Mouse (Mus musculus): ENCODE data around the gene Cebpa. TPM values are rescaled to one million over a fixed set of nuclear protein-coding genes. Genes with fewer than 3 reads are reported as not detected.

Cebpa gene
- total and polyA plus RNA-seq, 2 experiments from 2014 or later, result 1.1 to 8.3 TPM

DNA sequence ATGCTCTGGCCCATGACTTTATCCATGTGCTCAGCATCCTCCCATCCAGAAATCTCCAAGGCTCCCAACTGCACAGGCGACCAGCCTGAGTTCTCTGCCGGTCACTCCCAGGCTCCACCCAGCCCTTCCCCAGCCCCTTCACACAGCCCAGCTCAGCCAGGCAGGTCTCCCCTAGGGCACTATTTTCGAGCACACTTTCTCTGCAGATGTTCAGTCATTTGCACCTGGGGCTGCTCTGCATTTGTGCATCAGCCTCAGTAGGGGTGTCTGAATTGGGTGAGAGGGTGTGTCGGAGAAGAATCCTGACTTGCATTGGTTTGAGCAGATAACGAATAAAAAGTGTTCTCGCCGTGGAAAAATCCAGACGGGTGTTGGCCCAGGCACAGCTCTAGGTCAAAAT lies 23.4 kb downstream of the Cebpa start:
- WGBS, result 84% methylated on average over 8 of the region's 8 CpGs
- H3K27ac ChIP-seq, result no peak overlapping the region
- no peaks in the 10 kb centered on the region for H3K27me3 ChIP-seq (ENCODE audit: insufficient read depth, low read length)
- no peak overlapping the region for H3K4me3 ChIP-seq (ENCODE audit: low read length)
- 0 out of 2 replicates have a peak, but pooled peaks cover 7% of the 10 kb centered on the region for H3K4me1 ChIP-seq (ENCODE audit: insufficient read depth, low read length)
- no peaks in the 10 kb centered on the region for H3K36me3 ChIP-seq (ENCODE audit: insufficient read depth, low read length)
- H3K4me2 ChIP-seq (ENCODE audit: low read depth, low read length), result no peak overlapping the region
- DNase-seq (ENCODE audit: low spot score) (no peak), ATAC-seq (no peak)
- no peak for TF ChIP-seq CTCF (IDR thresholded peaks at IDR 0.05; ENCODE audit: low read depth)
- no peak overlapping the region for H3K9ac ChIP-seq (replicated peaks; ENCODE audit: low read length)
- H3K9me3 ChIP-seq (ENCODE audit: low read length), result no peaks in the 10 kb centered on the region

DNA sequence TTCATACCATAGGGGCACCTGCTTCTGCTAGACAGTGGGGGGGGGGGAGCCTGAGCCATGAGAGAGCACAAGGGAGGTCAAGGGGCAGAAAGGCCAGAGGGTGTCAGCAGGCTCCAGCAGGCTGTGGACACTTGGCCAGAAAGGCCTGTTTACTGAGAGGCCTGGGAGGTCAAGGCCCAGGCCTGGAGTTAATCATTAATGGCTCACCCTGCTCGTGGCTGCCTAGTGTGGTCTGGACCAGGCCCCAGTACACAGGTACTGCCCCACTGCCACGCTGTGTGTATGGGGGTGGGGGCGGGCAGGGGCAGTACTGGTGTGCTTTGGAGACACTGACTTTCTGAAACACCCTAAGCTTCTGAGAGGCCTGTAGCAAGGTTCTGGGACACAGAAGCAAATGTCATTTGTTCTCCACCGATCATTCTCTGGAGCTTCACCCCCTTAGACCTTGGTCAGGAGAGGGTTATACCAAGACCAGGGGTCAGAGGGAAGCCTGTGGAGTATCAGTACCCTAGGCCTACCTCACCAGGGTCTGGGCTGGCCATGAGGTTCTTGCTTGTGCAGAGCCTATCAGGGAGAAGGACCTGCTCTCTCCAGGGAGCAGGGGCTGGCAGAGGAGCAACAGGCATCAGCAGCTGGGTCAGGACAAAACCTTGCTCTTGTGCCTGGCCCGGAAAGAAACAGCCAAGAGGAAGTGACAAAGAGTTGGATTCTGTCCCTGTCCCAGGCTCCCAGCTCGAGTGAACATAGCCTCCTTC lies 24.9 kb downstream of the Cebpa start:
- no peak overlapping the region for H3K4me3 ChIP-seq (ENCODE audit: low read length)
- H3K4me2 ChIP-seq (ENCODE audit: low read depth, low read length), result no peak overlapping the region
- DNase-seq (ENCODE audit: low spot score), result no peak
- H3K27ac ChIP-seq, result no peak overlapping the region
- no peak overlapping the region for H3K9ac ChIP-seq (replicated peaks; ENCODE audit: low read length)
- H3K4me1 ChIP-seq (ENCODE audit: insufficient read depth, low read length), result 0 out of 2 replicates have a peak, but pooled peaks cover 7% of the 10 kb centered on the region
- no peaks in the 10 kb centered on the region for H3K27me3 ChIP-seq (ENCODE audit: insufficient read depth, low read length)
- no peak for ATAC-seq
- no peak for TF ChIP-seq CTCF (IDR thresholded peaks at IDR 0.05; ENCODE audit: low read depth)
- WGBS, result 66% methylated on average over 6 of the region's 6 CpGs
- H3K36me3 ChIP-seq (ENCODE audit: insufficient read depth, low read length), result no peaks in the 10 kb centered on the region
- no peaks in the 10 kb centered on the region for H3K9me3 ChIP-seq (ENCODE audit: low read length)

DNA sequence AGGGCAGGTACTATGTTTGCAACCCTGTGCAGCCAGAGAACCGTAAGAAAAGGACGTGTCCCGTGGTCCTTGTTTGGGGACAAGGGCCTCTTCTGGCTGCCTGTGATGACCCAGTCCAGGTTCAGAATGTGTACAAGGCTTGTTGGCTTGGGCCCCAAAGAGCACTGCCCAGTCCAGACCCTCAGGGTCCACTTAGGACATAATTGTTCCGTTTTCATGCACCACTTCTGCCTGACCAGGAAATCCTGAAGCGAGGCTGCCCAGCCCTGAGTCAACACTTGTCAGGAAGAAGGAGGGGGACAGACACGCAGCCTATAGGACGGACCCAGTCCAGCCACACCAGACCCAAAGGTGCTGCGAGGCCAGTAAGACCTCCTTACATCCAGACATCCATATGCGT lies 26.0 kb downstream of the Cebpa start:
- 0 out of 2 replicates have a peak, but pooled peaks cover 7% of the 10 kb centered on the region for H3K4me1 ChIP-seq (ENCODE audit: insufficient read depth, low read length)
- no peak for TF ChIP-seq CTCF (IDR thresholded peaks at IDR 0.05; ENCODE audit: low read depth)
- no peak overlapping the region for H3K4me2 ChIP-seq (ENCODE audit: low read depth, low read length)
- H3K27me3 ChIP-seq (ENCODE audit: insufficient read depth, low read length), result no peaks in the 10 kb centered on the region
- no peak overlapping the region for H3K4me3 ChIP-seq (ENCODE audit: low read length)
- H3K27ac ChIP-seq, result no peak overlapping the region
- no peak for ATAC-seq
- no peaks in the 10 kb centered on the region for H3K9me3 ChIP-seq (ENCODE audit: low read length)
- no peak overlapping the region for H3K9ac ChIP-seq (replicated peaks; ENCODE audit: low read length)
- H3K36me3 ChIP-seq (ENCODE audit: insufficient read depth, low read length), result no peaks in the 10 kb centered on the region
- no peak for DNase-seq (ENCODE audit: low spot score)
- 87% methylated on average over 9 of the region's 9 CpGs for WGBS

DNA sequence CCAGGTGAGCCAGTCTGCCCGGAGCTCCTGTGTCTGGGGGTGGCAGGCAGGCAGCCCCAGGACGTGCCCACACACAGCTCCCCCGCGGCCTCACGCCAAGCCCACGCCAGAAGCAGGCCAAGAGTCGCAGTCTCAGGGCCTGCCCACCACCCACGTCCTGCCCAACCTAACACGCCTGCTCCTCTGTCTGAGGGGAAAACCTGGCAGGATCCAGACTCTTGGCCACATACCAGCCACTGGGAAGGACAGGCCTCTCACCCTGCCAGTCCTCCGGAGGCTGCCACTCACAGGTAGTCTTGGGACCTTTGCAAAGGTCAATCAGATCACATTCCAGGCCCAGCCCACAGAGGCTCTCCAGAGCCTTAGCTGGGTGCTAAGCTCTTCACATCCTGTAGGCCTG lies 27.2 kb downstream of the Cebpa start:
- H3K9ac ChIP-seq (replicated peaks; ENCODE audit: low read length), result no peak overlapping the region

DNA sequence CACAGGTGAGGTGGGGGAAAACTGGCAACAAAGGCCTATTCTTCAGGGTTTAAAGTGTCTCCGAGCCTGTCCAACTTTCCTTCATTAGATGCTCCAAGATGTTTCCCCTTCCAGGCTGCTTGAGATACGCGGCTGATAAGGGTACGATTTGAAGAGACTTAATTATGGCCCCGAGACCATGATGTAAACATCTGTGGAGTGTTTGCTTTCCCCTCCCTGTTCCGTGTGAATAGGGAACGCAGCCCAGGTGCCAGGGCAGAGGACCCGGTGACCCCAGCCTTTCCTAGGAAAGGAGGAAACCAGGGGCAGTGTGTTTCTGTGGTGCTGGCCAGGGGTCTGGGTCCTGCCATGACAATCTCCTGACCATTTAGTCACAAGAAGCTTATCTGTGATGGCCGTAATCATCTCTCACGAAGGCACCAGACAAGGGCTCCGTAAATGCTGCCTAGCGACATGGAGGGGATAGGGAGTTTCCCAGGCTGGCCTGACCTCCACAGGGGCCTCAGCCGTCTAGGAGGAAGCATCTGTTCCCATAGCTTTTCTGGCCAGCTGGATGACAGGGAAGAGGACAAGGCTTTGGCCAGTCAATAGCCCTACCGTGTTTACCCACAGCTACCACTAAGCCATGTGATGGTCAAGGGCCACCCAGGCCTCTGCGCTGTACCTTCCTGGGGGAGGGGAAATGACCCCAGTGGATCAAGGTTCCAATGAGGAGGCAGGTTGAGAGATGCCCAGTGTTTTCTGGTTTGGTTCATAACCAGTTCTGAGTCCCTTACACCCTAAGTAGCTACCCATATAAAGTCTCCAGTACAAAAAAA lies 30.7 kb downstream of the Cebpa start:
- no peak for ATAC-seq
- no peaks in the 10 kb centered on the region for H3K9me3 ChIP-seq (ENCODE audit: low read length)
- H3K36me3 ChIP-seq (ENCODE audit: insufficient read depth, low read length), result no peaks in the 10 kb centered on the region
- H3K9ac ChIP-seq (replicated peaks; ENCODE audit: low read length), result no peak overlapping the region
- TF ChIP-seq CTCF (IDR thresholded peaks at IDR 0.05; ENCODE audit: low read depth), result no peak
- 80% methylated on average over 15 of the region's 15 CpGs for WGBS
- no peak overlapping the region for H3K27ac ChIP-seq
- H3K4me3 ChIP-seq (ENCODE audit: low read length), result no peak overlapping the region
- H3K4me2 ChIP-seq (ENCODE audit: low read depth, low read length), result no peak overlapping the region
- no peaks in the 10 kb centered on the region for H3K27me3 ChIP-seq (ENCODE audit: insufficient read depth, low read length)
- H3K4me1 ChIP-seq (ENCODE audit: insufficient read depth, low read length), result no peaks in the 10 kb centered on the region
- DNase-seq (ENCODE audit: low spot score), result no peak

More for the DNA sequence above, 27.2 kb downstream of the Cebpa start:
- H3K4me1 ChIP-seq (ENCODE audit: insufficient read depth, low read length), result 0 out of 2 replicates have a peak, but pooled peaks cover 5% of the 10 kb centered on the region
- DNase-seq (ENCODE audit: low spot score), result no peak
- no peak overlapping the region for H3K27ac ChIP-seq
- TF ChIP-seq CTCF (IDR thresholded peaks at IDR 0.05; ENCODE audit: low read depth), result no peak
- H3K27me3 ChIP-seq (ENCODE audit: insufficient read depth, low read length), result no peaks in the 10 kb centered on the region
- no peak for ATAC-seq
- H3K9me3 ChIP-seq (ENCODE audit: low read length), result no peaks in the 10 kb centered on the region
- H3K36me3 ChIP-seq (ENCODE audit: insufficient read depth, low read length), result no peaks in the 10 kb centered on the region
- H3K4me2 ChIP-seq (ENCODE audit: low read depth, low read length), result no peak overlapping the region
- 74% methylated on average over 10 of the region's 10 CpGs for WGBS
- H3K4me3 ChIP-seq (ENCODE audit: low read length), result no peak overlapping the region

DNA sequence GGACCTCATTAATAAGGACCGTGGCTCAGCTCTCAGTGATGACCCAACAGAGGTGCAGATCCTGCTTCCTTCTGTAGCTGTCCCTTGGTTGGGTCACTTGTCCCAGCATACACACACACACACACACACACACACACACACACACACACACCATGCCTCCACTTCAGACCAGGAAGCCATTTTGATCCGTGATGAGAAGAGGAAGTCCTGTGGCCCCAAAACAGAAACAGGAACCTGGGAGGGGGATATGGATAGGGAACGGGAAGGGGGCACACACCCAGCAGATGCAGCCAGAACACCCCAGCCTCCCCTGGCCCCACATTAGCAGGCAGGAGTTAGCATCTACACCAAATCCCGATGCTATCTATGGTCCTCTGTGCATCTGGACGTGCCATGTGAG lies 31.8 kb downstream of the Cebpa start:
- no peak overlapping the region for H3K4me2 ChIP-seq (ENCODE audit: low read depth, low read length)
- no peak overlapping the region for H3K9ac ChIP-seq (replicated peaks; ENCODE audit: low read length)
- no peak overlapping the region for H3K27ac ChIP-seq
- 83% methylated on average over 5 of the region's 5 CpGs for WGBS
- no peaks in the 10 kb centered on the region for H3K36me3 ChIP-seq (ENCODE audit: insufficient read depth, low read length)
- H3K27me3 ChIP-seq (ENCODE audit: insufficient read depth, low read length), result no peaks in the 10 kb centered on the region
- DNase-seq (ENCODE audit: low spot score), result no peak
- H3K9me3 ChIP-seq (ENCODE audit: low read length), result no peaks in the 10 kb centered on the region
- no peak overlapping the region for H3K4me3 ChIP-seq (ENCODE audit: low read length)
- no peak for ATAC-seq
- TF ChIP-seq CTCF (IDR thresholded peaks at IDR 0.05; ENCODE audit: low read depth), result no peak
- H3K4me1 ChIP-seq (ENCODE audit: insufficient read depth, low read length), result no peaks in the 10 kb centered on the region

All from hindbrain, postnatal 0 days (tissue).